In the genomic region with DNA sequence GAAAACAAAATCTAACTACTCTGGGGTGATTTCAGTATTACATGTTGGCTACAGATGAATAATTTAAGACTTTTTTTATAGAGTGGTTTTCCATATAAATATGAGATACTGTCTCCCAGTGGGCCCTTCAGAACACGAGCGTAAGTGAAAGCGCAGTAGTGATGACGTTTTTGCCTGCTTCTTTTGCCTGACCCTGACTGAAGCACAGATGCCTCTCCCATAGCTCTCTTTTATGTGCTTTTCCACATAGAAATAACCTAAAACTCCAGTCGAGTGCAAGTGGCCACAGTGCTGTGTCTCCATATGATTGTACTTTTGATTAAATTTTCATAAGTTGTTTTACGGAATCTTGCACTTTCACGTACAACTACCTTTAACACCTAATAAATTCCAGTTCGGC, we compare ENCODE assay signal across 20 mouse cellular contexts.
DNase-seq lines count a peak whose midpoint lies in the region; ATAC-seq and TF ChIP-seq lines count a peak whose summit lies in the region.
"Had no signal": no experiment of that assay in that cellular context is flagged by ENCODE, and none has a peak within 500 bp of the region (broad histone marks: within the 10 kb centered on the region; RNA-seq: fewer than 3 reads in every experiment).

No protein-coding gene starts in this region.

- TF ChIP-seq POLR2A in limb, embryonic 14.5 days (IDR thresholded peaks at IDR 0.05; ENCODE audit: borderline replicate concordance, extremely low read depth, insufficient read depth, insufficient read length), result no peak

- no peaks in the 10 kb centered on the region for H3K36me3 ChIP-seq in limb, embryonic 13.5 days
- no peaks in the 10 kb centered on the region for H3K36me3 ChIP-seq in limb, embryonic 10.5 days
- no peaks in the 10 kb centered on the region for H3K36me3 ChIP-seq in midbrain, embryonic 16.5 days (ENCODE audit: control insufficient read depth, insufficient read depth, low read length)
- H3K36me3 ChIP-seq in midbrain, embryonic 10.5 days, result no peaks in the 10 kb centered on the region
- no peaks in the 10 kb centered on the region for H3K36me3 ChIP-seq in limb, embryonic 14.5 days (ENCODE audit: control insufficient read depth, insufficient read depth, low read length)
- H3K36me3 ChIP-seq: embryonic facial prominence, embryonic 10.5 days; embryonic facial prominence, embryonic 12.5 days; forebrain, embryonic 15.5 days had no signal

- no peak for DNase-seq in limb, embryonic 10.5 days (ENCODE audit: low spot score)
- DNase-seq in midbrain, embryonic 10.5 days (ENCODE audit: low spot score), result no peak
- peak; percentile 6 for DNase-seq in limb, embryonic 14.5 days (ENCODE audit: low spot score)
- peak; percentile 33 for DNase-seq in retina, postnatal 1 day
- no peak for DNase-seq in spleen, postnatal 14 days (ENCODE audit: low spot score in 2 of 2)
- no peak for DNase-seq in lung, postnatal 25 days (ENCODE audit: low spot score)
- DNase-seq: adrenal gland, adult 8-10 months; adrenal gland, postnatal 14 days; adrenal gland, postnatal 36 days; cerebellum, adult 11-12 months; cerebellum, adult 2 months; cerebellum, adult 9-10 months; cerebellum, postnatal 10 days; cerebellum, postnatal 25 days had no signal

- no peaks in the 10 kb centered on the region for H3K9me3 ChIP-seq in limb, embryonic 13.5 days
- no peaks in the 10 kb centered on the region for H3K9me3 ChIP-seq in limb, embryonic 10.5 days (replicated peaks)
- no peaks in the 10 kb centered on the region for H3K9me3 ChIP-seq in midbrain, embryonic 16.5 days (replicated peaks; ENCODE audit: control insufficient read depth, low read length, poor library complexity, severe bottlenecking)
- no peaks in the 10 kb centered on the region for H3K9me3 ChIP-seq in midbrain, embryonic 10.5 days (replicated peaks)
- no peaks in the 10 kb centered on the region for H3K9me3 ChIP-seq in limb, embryonic 14.5 days (ENCODE audit: control insufficient read depth, low read length)
- H3K9me3 ChIP-seq: embryonic facial prominence, embryonic 10.5 days; embryonic facial prominence, embryonic 12.5 days; forebrain, embryonic 13.5 days; forebrain, embryonic 15.5 days had no signal

- H3K4me3 ChIP-seq in limb, embryonic 13.5 days, result no peak overlapping the region
- H3K4me3 ChIP-seq in limb, embryonic 10.5 days, result no peak overlapping the region
- no peak overlapping the region for H3K4me3 ChIP-seq in midbrain, embryonic 16.5 days (ENCODE audit: low read depth, low read length)
- no peak overlapping the region for H3K4me3 ChIP-seq in midbrain, embryonic 10.5 days
- H3K4me3 ChIP-seq in limb, embryonic 14.5 days (replicated peaks; ENCODE audit: low read length), result no peak overlapping the region
- H3K4me3 ChIP-seq: embryonic facial prominence, embryonic 10.5 days; embryonic facial prominence, embryonic 12.5 days; forebrain, embryonic 13.5 days; forebrain, embryonic 15.5 days had no signal

- ATAC-seq in limb, embryonic 13.5 days (ENCODE audit: low FRiP score, low read depth), result peak; percentile 66; the same call in 1 of the 2 replicates
- ATAC-seq in midbrain, embryonic 16.5 days, result 0 out of 2 replicates have a peak, but pooled peaks have one; percentile 39
- no peak for ATAC-seq in limb, embryonic 14.5 days (ENCODE audit: low FRiP score, low read depth)
- ATAC-seq: forebrain, embryonic 13.5 days; forebrain, embryonic 15.5 days had no signal

- WGBS in limb, embryonic 13.5 days, result 42% methylated on average over 8 of the region's 8 CpGs
- WGBS in limb, embryonic 10.5 days, result 91% methylated on average over 8 of the region's 8 CpGs
- 71% methylated on average over 8 of the region's 8 CpGs for WGBS in midbrain, embryonic 16.5 days
- 90% methylated on average over 8 of the region's 8 CpGs for WGBS in midbrain, embryonic 10.5 days
- 31% methylated on average over 8 of the region's 8 CpGs for WGBS in limb, embryonic 14.5 days

- H3K27ac ChIP-seq in limb, embryonic 13.5 days, result no peak overlapping the region
- no peak overlapping the region for H3K27ac ChIP-seq in limb, embryonic 10.5 days
- no peak overlapping the region for H3K27ac ChIP-seq in midbrain, embryonic 16.5 days (ENCODE audit: low read length)
- no peak overlapping the region for H3K27ac ChIP-seq in midbrain, embryonic 10.5 days (replicated peaks)
- no peak overlapping the region for H3K27ac ChIP-seq in limb, embryonic 14.5 days (replicated peaks; ENCODE audit: low read depth, low read length)
- H3K27ac ChIP-seq: embryonic facial prominence, embryonic 10.5 days; embryonic facial prominence, embryonic 12.5 days; forebrain, embryonic 13.5 days; forebrain, embryonic 15.5 days had no signal

- H3K9ac ChIP-seq in limb, embryonic 13.5 days, result no peak overlapping the region
- no peak overlapping the region for H3K9ac ChIP-seq in midbrain, embryonic 16.5 days (ENCODE audit: low read depth, low read length)
- H3K9ac ChIP-seq in limb, embryonic 14.5 days (ENCODE audit: low read depth, low read length, severe bottlenecking), result no peak overlapping the region
- H3K9ac ChIP-seq: embryonic facial prominence, embryonic 12.5 days; forebrain, embryonic 13.5 days; forebrain, embryonic 15.5 days had no signal

- H3K4me1 ChIP-seq in limb, embryonic 13.5 days, result no peaks in the 10 kb centered on the region
- H3K4me1 ChIP-seq in limb, embryonic 10.5 days, result no peaks in the 10 kb centered on the region
- H3K4me1 ChIP-seq in midbrain, embryonic 16.5 days (ENCODE audit: control insufficient read depth, insufficient read depth, low read length), result no peaks in the 10 kb centered on the region
- H3K4me1 ChIP-seq in midbrain, embryonic 10.5 days, result no peaks in the 10 kb centered on the region
- H3K4me1 ChIP-seq in limb, embryonic 14.5 days (ENCODE audit: control insufficient read depth, insufficient read depth, low read length), result no peaks in the 10 kb centered on the region
- H3K4me1 ChIP-seq: embryonic facial prominence, embryonic 10.5 days; embryonic facial prominence, embryonic 12.5 days; forebrain, embryonic 13.5 days; forebrain, embryonic 15.5 days had no signal

- H3K27me3 ChIP-seq in limb, embryonic 13.5 days, result no peaks in the 10 kb centered on the region
- H3K27me3 ChIP-seq in limb, embryonic 10.5 days (ENCODE audit: low read depth, poor library complexity, severe bottlenecking), result no peaks in the 10 kb centered on the region
- H3K27me3 ChIP-seq in midbrain, embryonic 16.5 days (ENCODE audit: control insufficient read depth, insufficient read depth, low read depth, low read length), result no peaks in the 10 kb centered on the region
- H3K27me3 ChIP-seq in midbrain, embryonic 10.5 days (ENCODE audit: low read depth, poor library complexity, severe bottlenecking), result no peaks in the 10 kb centered on the region
- no peaks in the 10 kb centered on the region for H3K27me3 ChIP-seq in limb, embryonic 14.5 days (ENCODE audit: control insufficient read depth, insufficient read depth, low read length)
- H3K27me3 ChIP-seq: embryonic facial prominence, embryonic 12.5 days; forebrain, embryonic 13.5 days; forebrain, embryonic 15.5 days had no signal

- peak overlapping the region; percentile 23; the same call in 1 of the 2 replicates for H3K4me2 ChIP-seq in limb, embryonic 13.5 days (replicated peaks)
- H3K4me2 ChIP-seq in midbrain, embryonic 16.5 days (ENCODE audit: low read length), result no peak overlapping the region
- H3K4me2 ChIP-seq in limb, embryonic 14.5 days (replicated peaks; ENCODE audit: low read depth, low read length, severe bottlenecking), result no peak overlapping the region; the same call in 1 of the 2 replicates
- H3K4me2 ChIP-seq: embryonic facial prominence, embryonic 12.5 days; forebrain, embryonic 13.5 days; forebrain, embryonic 15.5 days had no signal

Comparison
In these comparisons a context has a peak if more than half of its experiments do, and no peak if none do; other contexts are left out.
1. DNase-seq: peak in limb, embryonic 14.5 days (single experiment) and retina, postnatal 1 day (single experiment); none in limb, embryonic 10.5 days (single experiment), midbrain, embryonic 10.5 days (single experiment), spleen, postnatal 14 days (0 of 2) and lung, postnatal 25 days (single experiment).